ENCODE assay signal across 22 mouse cellular contexts in the genomic region with DNA sequence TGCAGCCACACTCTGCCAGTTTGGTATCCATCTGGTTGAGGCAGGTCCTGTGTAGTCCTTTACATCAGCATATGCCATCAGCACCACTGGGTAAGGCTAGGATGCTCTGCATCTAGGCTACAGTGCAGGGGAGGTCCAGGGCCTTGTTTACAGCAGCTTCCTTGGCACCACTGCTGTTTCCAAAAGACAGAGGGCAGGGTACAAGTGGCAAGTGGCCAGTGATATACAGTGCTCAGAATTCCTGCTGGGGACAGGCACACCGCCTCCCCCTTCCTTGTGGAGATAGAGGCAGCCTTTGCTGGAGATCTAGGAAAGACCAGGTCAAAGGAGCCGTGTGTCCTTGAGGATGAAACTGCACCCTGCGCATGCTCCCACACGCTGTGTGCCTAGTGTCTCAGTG. TPM values are rescaled to one million over a fixed set of nuclear protein-coding genes. Genes with fewer than 3 reads are reported as not detected.
DNase-seq lines count a peak whose midpoint lies in the region; ATAC-seq lines count a peak whose summit lies in the region.
"Had no signal": no experiment of that assay in that cellular context is flagged by ENCODE, and none has a peak within 500 bp of the region (broad histone marks: within the 10 kb centered on the region; RNA-seq: fewer than 3 reads in every experiment).

No protein-coding gene starts in this region.

- WGBS in heart, embryonic 12.5 days = 66% methylated on average over 4 of the region's 4 CpGs
- 69% methylated on average over 4 of the region's 4 CpGs for WGBS in intestine, embryonic 15.5 days
- WGBS in limb, embryonic 10.5 days = 92% methylated on average over 4 of the region's 4 CpGs

- H3K9ac ChIP-seq in heart, embryonic 12.5 days = 0 out of 2 replicates have a peak overlapping the region, but pooled peaks have one; percentile 5
- H3K9ac ChIP-seq in intestine, embryonic 15.5 days = no peak overlapping the region
- H3K9ac ChIP-seq: forebrain, embryonic 13.5 days; hindbrain, embryonic 14.5 days; limb, embryonic 15.5 days; liver, postnatal 0 days had no signal

- intact Hi-C loops in heart, postnatal 14 days (cut with DNase I) = no loop called here

- no peak overlapping the region for H3K4me3 ChIP-seq in heart, embryonic 12.5 days
- no peak overlapping the region for H3K4me3 ChIP-seq in intestine, embryonic 15.5 days (replicated peaks)
- H3K4me3 ChIP-seq in limb, embryonic 10.5 days = no peak overlapping the region
- H3K4me3 ChIP-seq: erythroblast, embryonic 14.5 days; forebrain, embryonic 13.5 days; limb, embryonic 15.5 days; megakaryocyte, embryonic 14.5 days; neural tube, embryonic 13.5 days had no signal

- no peak for ATAC-seq in heart, embryonic 12.5 days (ENCODE audit: insufficient number of reproducible peaks, low FRiP score)
- ATAC-seq in intestine, embryonic 15.5 days = no peak; the same call in 1 of the 2 replicates
- ATAC-seq in CD4-positive, CD25-positive, alpha-beta regulatory T cell, adult 4 months = no peak
- ATAC-seq: forebrain, embryonic 13.5 days; liver, postnatal 0 days had no signal

- peaks cover under 1% of the 10 kb centered on the region; the same call in 1 of the 2 replicates for H3K36me3 ChIP-seq in heart, embryonic 12.5 days
- no peaks in the 10 kb centered on the region for H3K36me3 ChIP-seq in intestine, embryonic 15.5 days
- H3K36me3 ChIP-seq in limb, embryonic 10.5 days = peaks cover 12% of the 10 kb centered on the region

- H3K4me2 ChIP-seq in heart, embryonic 12.5 days = no peak overlapping the region
- H3K4me2 ChIP-seq in intestine, embryonic 15.5 days (replicated peaks) = peak overlapping the region; percentile 16; the same call in 1 of the 2 replicates
- H3K4me2 ChIP-seq: forebrain, embryonic 13.5 days; hindbrain, embryonic 14.5 days; limb, embryonic 15.5 days; neural tube, embryonic 13.5 days had no signal

- H3K4me1 ChIP-seq in heart, embryonic 12.5 days (replicated peaks) = peaks cover 40% of the 10 kb centered on the region
- peaks cover 40% of the 10 kb centered on the region for H3K4me1 ChIP-seq in intestine, embryonic 15.5 days (replicated peaks)
- H3K4me1 ChIP-seq in limb, embryonic 10.5 days = peaks cover 64% of the 10 kb centered on the region
- H3K4me1 ChIP-seq: megakaryocyte, embryonic 14.5 days had no signal

- DNase-seq in heart, postnatal 14 days = no peak
- peak; percentile 35 to 54 for DNase-seq in kidney, adult 8-10 months
- DNase-seq in kidney, postnatal 10 days = no peak
- DNase-seq in limb, embryonic 10.5 days (ENCODE audit: low spot score) = no peak
- DNase-seq in adrenal gland, postnatal 10 days = no peak
- DNase-seq: cerebellum, adult 9-10 months; gastrocnemius, postnatal 10 days; heart, adult 11 months; liver, postnatal 0 days; lung, postnatal 14 days; right cerebral cortex, adult 18-20 months; thymus, postnatal 14 days had no signal

- H3K9me3 ChIP-seq in heart, embryonic 12.5 days (replicated peaks) = peaks cover 1% of the 10 kb centered on the region
- no peaks in the 10 kb centered on the region for H3K9me3 ChIP-seq in intestine, embryonic 15.5 days
- H3K9me3 ChIP-seq in limb, embryonic 10.5 days (replicated peaks) = no peaks in the 10 kb centered on the region
- H3K9me3 ChIP-seq: limb, embryonic 15.5 days had no signal

- no peaks in the 10 kb centered on the region for H3K27me3 ChIP-seq in heart, embryonic 12.5 days (replicated peaks)
- no peaks in the 10 kb centered on the region for H3K27me3 ChIP-seq in intestine, embryonic 15.5 days (replicated peaks)
- H3K27me3 ChIP-seq in limb, embryonic 10.5 days (ENCODE audit: low read depth, poor library complexity, severe bottlenecking) = peaks cover 5% of the 10 kb centered on the region
- H3K27me3 ChIP-seq: forebrain, embryonic 13.5 days; limb, embryonic 15.5 days; neural tube, embryonic 13.5 days had no signal

- H3K27ac ChIP-seq in heart, embryonic 12.5 days (ENCODE audit: poor library complexity, severe bottlenecking) = no peak overlapping the region
- H3K27ac ChIP-seq in intestine, embryonic 15.5 days = peak overlapping the region; percentile 55; the same call in 1 of the 2 replicates
- H3K27ac ChIP-seq in limb, embryonic 10.5 days = 0 out of 2 replicates have a peak overlapping the region, but pooled peaks have one; percentile 42
- H3K27ac ChIP-seq: forebrain, embryonic 13.5 days; hindbrain, embryonic 14.5 days; limb, embryonic 15.5 days had no signal

RNA-seq across cellular contexts. Expression of a gene that starts 38.3 kb away (rescaled TPM):
- 5.5 and 5.6 TPM in 2 replicates for polyA plus RNA-seq in heart, embryonic 12.5 days (2016; fragmentation: Nextera tagmentation; extraction: Ambion mirVana)
- total RNA-seq in heart, postnatal 14 days (2021) = 10 to 100 TPM in 1 of 2 experiments, 1 to 10 TPM in 1; 7.2 to 11.9 TPM
- polyA plus RNA-seq in intestine, embryonic 15.5 days (2015; fragmentation: Nextera tagmentation; extraction: Ambion mirVana) = 52.0 and 55.3 TPM in 2 replicates
- 20.4 and 27.2 TPM in 2 replicates for polyA plus RNA-seq in limb, embryonic 10.5 days (2016; fragmentation: Nextera tagmentation; extraction: Ambion mirVana)
- not detected for polyA plus RNA-seq in CD4-positive, CD25-positive, alpha-beta regulatory T cell, adult 4 months (2017; shearing (Covaris generic))
- 10 to 100 TPM in 1 of 2 experiments, 1 to 10 TPM in 1; 7.9 to 12.7 TPM for total RNA-seq in adrenal gland, postnatal 10 days (2021)
- total RNA-seq: common myeloid progenitor, adult 5-6 weeks had no signal
- polyA plus RNA-seq: erythroblast, embryonic 14.5 days had no signal

Comparison
In these comparisons a context has a peak if more than half of its experiments do, and no peak if none do; other contexts are left out.
1. DNase-seq: peak in kidney, adult 8-10 months (2 of 2); none in heart, postnatal 14 days (0 of 2), kidney, postnatal 10 days (single experiment), limb, embryonic 10.5 days (single experiment) and adrenal gland, postnatal 10 days (single experiment).